Mouse (Mus musculus) kidney, embryonic 15.5 days (tissue): ENCODE measurements around the gene Fcgr4. TPM values are rescaled to one million over a fixed set of nuclear protein-coding genes. Genes with fewer than 3 reads are reported as not detected.

Experiments
- ATAC-seq: fragments of 200-750 bp; cut with Nextera tagmentation; replicated peaks from 2 replicates; pipeline ENCODE4 v1.8.0; 2017; ENCODE audit warnings: moderate TSS enrichment; ENCODE audit not compliant: low FRiP score
- H3K27ac ChIP-seq: fragments of 300-500 bp; sonication (generic); 2 replicates; pipeline ENCODE4 v1.5.1; 2015; ENCODE audit warnings: mild to moderate bottlenecking, inconsistent platforms
- H3K27me3 ChIP-seq: fragments of 300-500 bp; sonication (generic); 2 replicates; pipeline ENCODE4 v1.6.1; 2015; ENCODE audit warnings: inconsistent platforms
- H3K36me3 ChIP-seq: fragments of 300-500 bp; sonication (generic); 2 replicates; pipeline ENCODE4 v1.6.1; 2015; ENCODE audit warnings: inconsistent platforms
- H3K4me1 ChIP-seq: fragments of 300-500 bp; sonication (generic); 2 replicates; pipeline ENCODE4 v1.6.1; 2015; ENCODE audit warnings: inconsistent platforms
- H3K4me2 ChIP-seq: fragments of 300-500 bp; sonication (generic); 2 replicates; pipeline ENCODE4 v1.6.1; 2015; ENCODE audit warnings: moderate library complexity, mild to moderate bottlenecking, inconsistent platforms
- H3K4me3 ChIP-seq: fragments of 300-500 bp; sonication (generic); replicated peaks from 2 replicates; pipeline ENCODE4 v1.5.1; 2015; ENCODE audit warnings: mild to moderate bottlenecking, inconsistent platforms
- H3K9ac ChIP-seq: fragments of 300-500 bp; sonication (generic); 2 replicates; pipeline ENCODE4 v1.6.1; 2015; ENCODE audit warnings: mild to moderate bottlenecking, inconsistent platforms
- H3K9me3 ChIP-seq: fragments of 300-500 bp; sonication (generic); replicated peaks from 2 replicates; pipeline ENCODE4 v1.6.1; 2016; ENCODE audit warnings: inconsistent platforms
- WGBS: fragments of 180-500 bp; shearing (Covaris S2); methylation state at CpG from one replicate; pipeline ENCODE4 v1.1.7; 2015; ENCODE audit warnings: mixed read lengths; 5-methylcytosine and 5-hydroxymethylcytosine counted together
- polyA plus RNA-seq: library from polyadenylated mRNA; unstranded; fragments of >200 nt; fragmentation: Nextera tagmentation; extraction: Ambion mirVana; gene quantifications from 2 replicates; pipeline ENCODE4 v1.2.1, GENCODE M21; 2015

The Fcgr4 gene
- polyA plus RNA-seq, 1 experiment from 2014 or later = 1.3 TPM

DNA sequence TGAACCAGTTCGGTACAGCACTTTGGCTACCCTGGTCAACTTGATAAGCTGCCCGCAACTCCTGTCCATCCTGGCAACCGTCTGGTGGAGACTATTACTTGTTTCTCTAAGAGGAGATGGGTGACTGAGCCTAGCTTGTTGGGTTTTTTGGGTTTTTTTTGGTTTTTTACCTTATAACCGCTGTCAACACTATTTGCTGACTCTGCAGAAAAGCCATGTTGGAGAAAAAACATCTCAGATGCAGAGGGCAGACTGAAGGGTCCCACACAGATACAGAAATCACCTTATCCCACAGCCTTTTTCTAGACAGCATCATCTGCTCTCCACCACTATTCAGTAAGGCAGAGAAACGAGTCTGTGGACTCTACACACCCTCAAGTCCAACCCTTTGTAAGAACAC, 32.9 kb upstream of the Fcgr4 start:
- H3K4me3 ChIP-seq = no peak overlapping the region
- WGBS = 82% methylated on average over 5 of the region's 5 CpGs
- no peak for ATAC-seq
- H3K9me3 ChIP-seq = no peaks in the 10 kb centered on the region
- no peak overlapping the region for H3K27ac ChIP-seq
- 0 out of 2 replicates have a peak, but pooled peaks cover 4% of the 10 kb centered on the region for H3K27me3 ChIP-seq
- no peak overlapping the region for H3K4me2 ChIP-seq
- H3K4me1 ChIP-seq = peaks cover 6% of the 10 kb centered on the region; the same call in 1 of the 2 replicates
- H3K36me3 ChIP-seq = no peaks in the 10 kb centered on the region
- H3K9ac ChIP-seq = no peak overlapping the region

DNA sequence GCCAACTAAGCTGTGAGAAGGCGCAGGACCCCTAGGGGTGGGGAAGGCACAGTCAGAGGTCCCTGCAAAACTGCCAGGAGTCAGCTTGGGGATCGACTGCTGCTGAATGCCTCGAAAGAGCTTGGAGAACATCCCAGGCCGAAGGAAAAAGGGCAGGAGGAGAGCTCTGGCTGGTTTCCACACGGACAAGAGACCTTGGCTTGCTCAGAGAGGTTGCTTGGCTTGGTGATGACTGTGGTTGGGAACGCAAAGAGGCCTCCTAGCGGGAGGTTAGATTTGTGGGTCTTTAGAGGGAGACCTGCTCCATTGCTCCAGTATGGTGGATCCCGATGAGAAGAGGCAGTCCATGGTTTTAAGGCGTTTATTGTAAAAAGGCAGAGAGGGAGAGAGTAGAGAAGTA, 29.1 kb upstream of the Fcgr4 start:
- no peak overlapping the region for H3K4me3 ChIP-seq
- H3K36me3 ChIP-seq = no peaks in the 10 kb centered on the region
- no peak for ATAC-seq
- 0 out of 2 replicates have a peak, but pooled peaks cover 4% of the 10 kb centered on the region for H3K27me3 ChIP-seq
- H3K27ac ChIP-seq = no peak overlapping the region
- 76% methylated on average over 9 of the region's 9 CpGs for WGBS
- H3K4me2 ChIP-seq = no peak overlapping the region
- H3K9me3 ChIP-seq = no peaks in the 10 kb centered on the region
- no peak overlapping the region for H3K9ac ChIP-seq
- peaks cover 3% of the 10 kb centered on the region; the same call in 1 of the 2 replicates for H3K4me1 ChIP-seq

DNA sequence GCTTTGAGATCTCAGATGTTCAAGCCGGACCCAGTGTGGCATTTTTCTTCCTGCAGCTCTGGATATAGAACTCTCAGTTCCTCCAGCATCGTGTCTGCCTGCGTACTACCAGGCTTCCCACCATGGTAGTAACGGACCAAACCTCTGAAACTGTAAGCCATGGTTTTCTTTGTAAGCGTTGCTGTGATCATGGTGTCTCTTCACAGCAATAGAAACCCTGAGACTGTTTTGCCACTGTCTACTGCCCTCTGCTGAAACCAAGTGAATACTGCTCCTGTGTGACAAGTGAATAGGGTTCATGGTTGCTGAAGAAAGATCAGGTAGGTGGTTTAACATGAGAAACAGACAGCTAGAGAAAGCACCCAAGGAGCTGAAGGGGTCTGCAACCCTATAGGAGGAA, 26.2 kb upstream of the Fcgr4 start:
- no peak for ATAC-seq
- Histone ChIP-seq H3K9ac (no peak overlapping the region), H3K4me3 (no peak overlapping the region), H3K27ac (no peak overlapping the region), H3K27me3 (0 out of 2 replicates have a peak, but pooled peaks cover 4% of the 10 kb centered on the region), H3K36me3 (no peaks in the 10 kb centered on the region), H3K9me3 (no peaks in the 10 kb centered on the region), H3K4me2 (no peak overlapping the region), H3K4me1 (no peaks in the 10 kb centered on the region)
- 54% methylated on average over 5 of the region's 5 CpGs for WGBS

DNA sequence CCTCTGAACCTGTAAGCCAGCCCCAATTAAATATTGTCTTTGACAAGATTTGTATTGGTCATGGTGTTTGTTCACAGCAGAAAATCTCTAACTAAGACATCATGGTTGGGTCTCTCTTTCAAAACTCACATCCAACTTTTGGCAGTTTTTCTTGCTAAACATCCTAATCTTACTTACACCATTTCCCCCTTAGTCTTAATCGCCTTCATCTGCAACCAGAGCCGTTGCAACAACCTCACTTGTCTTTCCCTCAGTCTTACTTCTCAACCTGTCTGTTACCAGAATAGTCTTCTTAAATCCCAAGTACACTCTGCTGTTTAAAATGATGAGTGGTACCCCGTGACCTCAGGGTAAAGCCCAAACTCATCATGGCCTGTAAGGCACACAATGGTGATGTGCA, 22.7 kb upstream of the Fcgr4 start:
- Histone ChIP-seq H3K36me3 (no peaks in the 10 kb centered on the region), H3K27me3 (peaks cover 9% of the 10 kb centered on the region; the same call in 1 of the 2 replicates), H3K4me3 (no peak overlapping the region), H3K9ac (no peak overlapping the region), H3K4me2 (no peak overlapping the region), H3K27ac (no peak overlapping the region), H3K9me3 (no peaks in the 10 kb centered on the region), H3K4me1 (no peaks in the 10 kb centered on the region)
- no peak for ATAC-seq
- 82% methylated on average over 3 of the region's 3 CpGs for WGBS

DNA sequence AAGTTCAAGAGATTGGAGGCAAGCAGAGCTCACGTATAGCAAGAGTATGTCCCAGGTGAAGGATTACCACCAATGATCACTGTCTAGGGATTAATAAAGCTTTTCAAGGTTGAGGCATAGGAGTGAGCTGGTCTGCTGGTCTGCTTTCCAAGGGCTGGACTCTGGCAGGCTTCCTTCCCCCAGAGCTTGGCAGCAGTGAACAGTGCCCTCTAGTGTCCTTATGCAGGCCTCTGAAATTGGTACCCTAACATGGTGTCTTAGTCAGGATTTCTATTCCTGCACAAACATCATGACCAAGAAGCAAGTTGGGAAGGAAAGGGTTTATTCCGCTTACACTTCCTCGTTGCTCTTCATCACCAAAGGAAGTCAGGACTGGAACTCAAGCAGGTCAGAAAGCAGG, 22.0 kb upstream of the Fcgr4 start:
- no peak overlapping the region for H3K27ac ChIP-seq
- no peak overlapping the region for H3K4me2 ChIP-seq
- ATAC-seq = no peak; the same call in 1 of the 2 replicates
- no peaks in the 10 kb centered on the region for H3K9me3 ChIP-seq
- no peaks in the 10 kb centered on the region for H3K36me3 ChIP-seq
- H3K4me3 ChIP-seq = no peak overlapping the region
- no peak overlapping the region for H3K9ac ChIP-seq
- peaks cover 9% of the 10 kb centered on the region; the same call in 1 of the 2 replicates for H3K27me3 ChIP-seq
- no peaks in the 10 kb centered on the region for H3K4me1 ChIP-seq
- 45% methylated on average over 3 of the region's 3 CpGs for WGBS

DNA sequence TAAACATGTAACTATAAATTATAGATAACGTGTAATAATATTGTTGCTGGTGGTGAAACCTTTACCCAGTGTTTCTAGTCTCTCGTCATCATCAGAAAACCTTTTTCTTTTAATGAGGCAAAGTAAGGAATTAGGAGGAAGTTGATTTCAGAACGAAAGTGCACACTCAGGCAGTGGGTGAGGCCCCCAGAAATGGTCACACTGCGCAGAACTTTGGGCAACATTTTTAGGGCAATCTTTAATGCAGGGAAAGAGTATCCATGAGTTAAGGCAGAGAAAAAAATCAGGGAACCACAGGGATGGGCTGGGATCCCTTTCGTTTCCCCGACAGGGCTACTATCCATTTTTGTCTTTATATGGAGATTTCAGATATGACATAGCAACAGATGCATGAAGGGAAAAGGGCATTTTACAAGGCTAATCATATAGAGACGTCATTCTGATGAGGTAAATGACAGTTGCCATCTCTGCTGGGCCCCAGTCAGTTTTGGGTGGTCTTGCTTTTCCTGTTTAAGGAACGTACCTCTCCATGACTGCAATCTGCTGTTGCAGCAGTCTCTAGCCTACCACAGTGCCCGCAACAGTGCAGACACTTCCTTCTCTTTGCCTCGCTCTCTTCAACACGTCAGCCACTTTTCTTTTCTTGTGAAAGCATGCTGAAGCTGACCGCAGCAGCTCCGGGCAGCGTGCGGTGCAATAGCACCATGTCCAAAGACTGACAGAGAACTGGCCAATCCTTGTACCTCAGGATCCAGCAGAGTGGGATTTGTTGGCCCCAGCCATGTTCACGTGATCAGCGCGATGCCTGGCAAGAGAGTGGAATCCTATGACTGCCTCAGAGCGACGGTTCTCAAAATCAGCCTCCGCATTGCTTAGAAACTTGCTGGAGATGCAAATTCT, 20.7 kb upstream of the Fcgr4 start:
- Histone ChIP-seq H3K4me1 (no peaks in the 10 kb centered on the region), H3K9ac (no peak overlapping the region), H3K27me3 (peaks cover 9% of the 10 kb centered on the region; the same call in 1 of the 2 replicates), H3K4me2 (peak overlapping the region; percentile 46), H3K4me3 (peak overlapping the region; percentile 17), H3K36me3 (no peaks in the 10 kb centered on the region), H3K27ac (no peak overlapping the region), H3K9me3 (no peaks in the 10 kb centered on the region)
- no peak for ATAC-seq
- 61% methylated on average over 21 of the region's 21 CpGs for whole genome bisulfite sequencing

DNA sequence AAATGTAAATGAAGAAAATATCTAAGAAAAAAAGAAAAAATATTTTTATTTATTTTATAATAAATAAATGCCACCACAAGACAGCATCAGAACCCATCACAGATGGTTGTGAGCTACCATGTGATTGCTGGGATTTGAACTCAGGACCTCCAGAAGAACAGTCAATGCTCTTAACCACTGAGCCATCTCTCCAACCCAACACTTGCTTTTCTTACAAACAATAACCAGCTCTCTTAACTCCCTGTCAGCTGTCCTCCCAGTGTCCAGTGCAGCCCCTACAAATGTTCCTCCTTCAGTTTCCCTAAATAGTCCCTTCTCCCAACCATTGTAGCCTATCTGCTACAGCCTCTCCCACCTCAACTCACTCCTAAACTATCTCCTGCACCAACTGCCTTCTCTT, 18.9 kb upstream of the Fcgr4 start:
- Histone ChIP-seq H3K36me3 (no peaks in the 10 kb centered on the region), H3K9me3 (no peaks in the 10 kb centered on the region), H3K27me3 (peaks cover 9% of the 10 kb centered on the region; the same call in 1 of the 2 replicates), H3K9ac (no peak overlapping the region), H3K4me1 (no peaks in the 10 kb centered on the region), H3K4me3 (no peak overlapping the region), H3K4me2 (no peak overlapping the region), H3K27ac (no peak overlapping the region)
- ATAC-seq = no peak

DNA sequence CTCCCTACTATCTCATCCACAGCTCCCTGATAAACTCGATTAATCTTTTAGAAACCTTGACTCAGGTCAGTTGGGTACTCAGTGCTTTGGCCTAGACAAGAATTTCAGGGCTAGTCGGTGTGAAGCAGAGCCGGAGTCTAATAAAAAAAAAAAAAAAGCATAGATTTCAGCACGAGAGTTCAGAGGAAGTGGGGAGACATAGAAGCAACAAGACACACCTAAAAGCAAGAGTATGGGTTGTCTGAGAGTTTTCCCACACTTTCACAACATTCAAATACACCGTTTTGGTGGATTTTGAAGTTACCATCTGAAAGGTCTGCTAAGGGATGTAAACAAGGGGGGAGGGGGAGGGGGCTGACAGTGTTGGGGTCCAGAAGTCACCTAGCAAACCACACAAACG, 13.6 kb upstream of the Fcgr4 start:
- no peak for ATAC-seq
- no peaks in the 10 kb centered on the region for H3K4me1 ChIP-seq
- WGBS = 73% methylated on average over 6 of the region's 6 CpGs
- H3K4me2 ChIP-seq = no peak overlapping the region
- H3K27me3 ChIP-seq = 0 out of 2 replicates have a peak, but pooled peaks cover under 1% of the 10 kb centered on the region
- H3K9me3 ChIP-seq = no peaks in the 10 kb centered on the region
- H3K4me3 ChIP-seq = no peak overlapping the region
- no peak overlapping the region for H3K9ac ChIP-seq
- H3K27ac ChIP-seq = no peak overlapping the region
- H3K36me3 ChIP-seq = no peaks in the 10 kb centered on the region

DNA sequence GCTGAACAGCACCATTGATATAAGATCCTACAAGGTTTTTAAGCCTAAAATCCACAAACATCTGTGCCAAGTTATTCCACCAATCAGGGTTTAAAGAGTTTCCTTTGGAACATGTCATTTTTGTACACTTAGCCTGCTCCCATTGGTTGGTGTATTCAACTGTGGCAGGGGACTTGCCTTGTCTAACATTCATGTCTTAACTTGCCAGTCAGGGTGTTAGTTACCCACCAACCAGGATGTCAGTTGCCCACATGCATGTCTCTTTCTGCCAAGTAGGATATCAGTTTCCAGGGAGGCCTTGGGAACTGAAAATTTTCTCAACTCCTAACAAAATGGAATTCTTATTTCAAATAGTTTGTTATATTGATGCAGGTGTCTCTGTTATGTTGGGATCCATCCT, 13.1 kb upstream of the Fcgr4 start:
- Histone ChIP-seq H3K4me3 (no peak overlapping the region), H3K27me3 (no peaks in the 10 kb centered on the region), H3K9me3 (no peaks in the 10 kb centered on the region), H3K4me1 (no peaks in the 10 kb centered on the region), H3K9ac (no peak overlapping the region), H3K27ac (no peak overlapping the region), H3K36me3 (no peaks in the 10 kb centered on the region), H3K4me2 (no peak overlapping the region)
- ATAC-seq = no peak

DNA sequence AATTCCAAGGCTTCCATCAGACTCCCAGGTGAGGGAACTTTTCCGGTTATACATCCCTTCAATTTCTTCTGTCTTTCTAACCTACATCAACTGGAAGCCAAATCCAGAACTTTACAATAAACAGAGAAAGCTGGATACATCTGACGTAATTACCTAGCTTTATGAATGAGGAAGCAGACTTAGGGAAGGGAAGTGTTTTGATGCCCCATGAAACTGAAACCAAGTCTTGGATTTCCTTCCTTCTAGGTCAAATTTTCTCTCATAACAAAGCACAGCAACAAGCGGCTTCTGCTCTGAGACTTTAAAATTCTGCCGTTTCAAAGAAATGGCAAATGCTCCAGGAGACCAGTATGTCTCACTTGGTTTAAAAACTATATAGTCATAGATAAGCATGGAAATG, 12.4 kb upstream of the Fcgr4 start:
- 84% methylated on average over 4 of the region's 4 CpGs for WGBS
- Histone ChIP-seq H3K4me2 (no peak overlapping the region), H3K9ac (no peak overlapping the region), H3K27me3 (no peaks in the 10 kb centered on the region), H3K27ac (no peak overlapping the region), H3K4me3 (no peak overlapping the region), H3K4me1 (no peaks in the 10 kb centered on the region), H3K9me3 (no peaks in the 10 kb centered on the region), H3K36me3 (no peaks in the 10 kb centered on the region)
- no peak for ATAC-seq

DNA sequence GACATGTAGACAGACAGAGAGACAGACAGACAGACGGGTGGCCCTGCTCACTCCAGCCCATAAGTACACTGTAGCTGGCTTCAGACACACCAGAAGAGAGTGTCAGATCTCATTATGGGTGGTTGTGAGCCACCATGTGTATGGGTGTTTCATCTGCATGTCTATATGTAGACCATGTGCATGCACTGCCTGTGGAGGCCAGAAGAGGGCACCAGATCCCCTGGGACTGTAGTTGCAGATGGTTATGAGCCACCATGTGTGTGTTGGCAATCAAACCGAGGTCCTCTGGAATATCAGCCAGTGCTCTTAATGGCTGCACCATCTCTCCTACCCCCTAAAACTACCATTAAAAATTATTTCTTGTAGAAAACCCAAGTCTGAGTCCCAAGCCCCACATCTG, 11.8 kb upstream of the Fcgr4 start:
- no peak for ATAC-seq
- H3K27ac ChIP-seq = no peak overlapping the region
- no peak overlapping the region for H3K9ac ChIP-seq
- H3K9me3 ChIP-seq = no peaks in the 10 kb centered on the region
- no peak overlapping the region for H3K4me2 ChIP-seq
- no peaks in the 10 kb centered on the region for H3K36me3 ChIP-seq
- WGBS = 94% methylated on average over 2 of the region's 2 CpGs
- no peaks in the 10 kb centered on the region for H3K4me1 ChIP-seq
- H3K4me3 ChIP-seq = no peak overlapping the region
- H3K27me3 ChIP-seq = no peaks in the 10 kb centered on the region

DNA sequence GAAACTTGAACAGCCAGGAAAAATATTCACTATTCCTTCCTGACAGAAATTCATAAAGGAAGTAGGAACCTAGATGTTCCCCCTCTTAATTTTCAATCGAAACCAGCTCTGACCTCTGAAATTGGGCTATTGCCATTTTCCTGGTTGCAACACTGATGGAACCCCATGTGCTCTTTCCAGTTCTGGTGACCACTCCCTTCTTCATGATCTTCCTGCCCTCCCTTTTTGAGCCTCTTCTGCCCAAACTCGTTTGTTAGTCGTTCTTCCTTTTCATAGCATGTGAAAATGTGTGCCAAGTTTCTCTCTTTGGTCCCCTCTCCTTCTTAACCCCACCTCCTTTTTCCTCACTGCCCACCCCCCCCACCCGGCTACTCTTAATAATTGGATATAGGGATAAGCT, 7.0 kb upstream of the Fcgr4 start:
- Histone ChIP-seq H3K27me3 (no peaks in the 10 kb centered on the region), H3K27ac (no peak overlapping the region), H3K4me1 (no peaks in the 10 kb centered on the region), H3K4me3 (no peak overlapping the region), H3K9ac (no peak overlapping the region), H3K36me3 (no peaks in the 10 kb centered on the region), H3K9me3 (no peaks in the 10 kb centered on the region), H3K4me2 (no peak overlapping the region)
- 74% methylated on average over 4 of the region's 4 CpGs for WGBS
- no peak for ATAC-seq
